ENCODE assay signal across 8 mouse cellular contexts in genomic region chr6:86526961-86527740, GRCm38 (mm10). TPM values are rescaled to one million over a fixed set of nuclear protein-coding genes. Genes with fewer than 3 reads are reported as not detected.
A peak's percentile ranks its signal among the peaks of the same experiment; 100 is the strongest.
DNase-seq lines count a peak whose midpoint lies in the region; ATAC-seq and TF ChIP-seq lines count a peak whose summit lies in the region.

No protein-coding gene starts in this region.

- ATAC-seq in forebrain, embryonic 15.5 days (replicated peaks) = peak; percentile 54
- peak; percentile 84 for ATAC-seq in hindbrain, postnatal 0 days
- peak; percentile 59 for ATAC-seq in liver, embryonic 14.5 days (ENCODE audit: insufficient read depth)

- peak overlapping the region; percentile 87 for H3K4me2 ChIP-seq in forebrain, embryonic 15.5 days (replicated peaks)
- peak overlapping the region; percentile 88 for H3K4me2 ChIP-seq in hindbrain, postnatal 0 days (ENCODE audit: low read depth, low read length)
- peak overlapping the region; percentile 87 for H3K4me2 ChIP-seq in liver, embryonic 14.5 days (ENCODE audit: low read depth)

- WGBS in forebrain, embryonic 15.5 days = 4% methylated on average over 49 of the region's 49 CpGs
- 3% methylated on average over 49 of the region's 49 CpGs for WGBS in hindbrain, postnatal 0 days
- WGBS in liver, embryonic 14.5 days (ENCODE audit: insufficient replicate concordance) = 5% methylated on average over 49 of the region's 49 CpGs

- H3K36me3 ChIP-seq in forebrain, embryonic 15.5 days = peaks cover 21% of the 10 kb centered on the region
- H3K36me3 ChIP-seq in hindbrain, postnatal 0 days (ENCODE audit: insufficient read depth, low read length) = peaks cover 7% of the 10 kb centered on the region; the same call in 1 of the 2 replicates
- peaks cover 18% of the 10 kb centered on the region for H3K36me3 ChIP-seq in liver, embryonic 14.5 days (replicated peaks; ENCODE audit: control insufficient read depth, insufficient read depth, low read depth)

- H3K9ac ChIP-seq in forebrain, embryonic 15.5 days (replicated peaks) = peak overlapping the region; percentile 90
- peak overlapping the region; percentile 96 for H3K9ac ChIP-seq in hindbrain, postnatal 0 days (replicated peaks; ENCODE audit: low read length)
- H3K9ac ChIP-seq in liver, embryonic 14.5 days (replicated peaks) = peak overlapping the region; percentile 96

- H3K4me1 ChIP-seq in bone marrow macrophage, adult 2 months (ENCODE audit: control insufficient read depth, insufficient read depth, low read length) = peaks cover 13% of the 10 kb centered on the region
- peaks cover 27% of the 10 kb centered on the region for H3K4me1 ChIP-seq in forebrain, embryonic 15.5 days
- H3K4me1 ChIP-seq in hindbrain, postnatal 0 days (ENCODE audit: insufficient read depth, low read length) = peaks cover 12% of the 10 kb centered on the region
- H3K4me1 ChIP-seq in liver, embryonic 14.5 days (replicated peaks; ENCODE audit: control insufficient read depth in 2 of 2, insufficient read depth in 2 of 2, low read length in 1 of 2) = peaks cover 14 to 15% of the 10 kb centered on the region in 2 experiments

- H3K9me3 ChIP-seq in forebrain, embryonic 15.5 days = no peaks in the 10 kb centered on the region
- no peaks in the 10 kb centered on the region for H3K9me3 ChIP-seq in hindbrain, postnatal 0 days (ENCODE audit: low read length)
- H3K9me3 ChIP-seq in liver, embryonic 14.5 days (ENCODE audit: control insufficient read depth, low read length) = no peaks in the 10 kb centered on the region

- 0 out of 2 replicates have a peak, but pooled peaks have one; percentile 55 for TF ChIP-seq POLR2A in bone marrow macrophage, adult 2 months (IDR thresholded peaks at IDR 0.05; ENCODE audit: borderline replicate concordance, low read depth, low read length)

- TF ChIP-seq CTCF in bone marrow macrophage, adult 2 months (IDR thresholded peaks at IDR 0.05; ENCODE audit: low read depth, low read length) = no peak
- no peak for TF ChIP-seq CTCF in hindbrain, postnatal 0 days (IDR thresholded peaks at IDR 0.05; ENCODE audit: low read depth)
- no peak; the same call in 1 of the 2 replicates for TF ChIP-seq CTCF in liver, embryonic 14.5 days (IDR thresholded peaks at IDR 0.05; ENCODE audit: low read depth)

- TF ChIP-seq EP300 in liver, embryonic 14.5 days (IDR thresholded peaks at IDR 0.05; ENCODE audit: low read depth) = 0 out of 2 replicates have a peak, but pooled peaks have one; percentile 25

- H3K27ac ChIP-seq in bone marrow macrophage, adult 2 months (ENCODE audit: insufficient read depth, low read depth, low read length) = peak overlapping the region; percentile 100
- peak overlapping the region; percentile 100 for H3K27ac ChIP-seq in forebrain, embryonic 15.5 days (replicated peaks)
- peak overlapping the region; percentile 100 for H3K27ac ChIP-seq in hindbrain, postnatal 0 days
- H3K27ac ChIP-seq in liver, embryonic 14.5 days = peak overlapping the region; percentile 93

- DNase-seq in kidney, adult 18-20 months = peak; percentile 92
- no peak for DNase-seq in kidney, adult 8-10 months
- DNase-seq in hindbrain, postnatal 0 days (ENCODE audit: low spot score) = peak; percentile 87
- peak; percentile 44 to 60 (median 48) for DNase-seq in liver, embryonic 14.5 days (ENCODE audit: low read depth in 3 of 3, low spot score in 3 of 3)
- DNase-seq in naive thymus-derived CD4-positive, alpha-beta T cell, adult 2 months (ENCODE audit: low read depth) = peak; percentile 93
- DNase-seq in thymus, adult 18-20 months = peak; percentile 67 to 69

- no peaks in the 10 kb centered on the region for H3K27me3 ChIP-seq in forebrain, embryonic 15.5 days
- no peaks in the 10 kb centered on the region for H3K27me3 ChIP-seq in hindbrain, postnatal 0 days (ENCODE audit: insufficient read depth, low read length)
- no peaks in the 10 kb centered on the region for H3K27me3 ChIP-seq in liver, embryonic 14.5 days (ENCODE audit: control insufficient read depth, insufficient read depth, low read length)

- peak overlapping the region; percentile 84 for H3K4me3 ChIP-seq in bone marrow macrophage, adult 2 months (ENCODE audit: insufficient read depth, low read length)
- peak overlapping the region; percentile 99 for H3K4me3 ChIP-seq in forebrain, embryonic 15.5 days
- peak overlapping the region; percentile 94 for H3K4me3 ChIP-seq in hindbrain, postnatal 0 days (ENCODE audit: low read length)
- peak overlapping the region; percentile 82 to 88 for H3K4me3 ChIP-seq in liver, embryonic 14.5 days (ENCODE audit: insufficient read depth in 1 of 2, low read depth in 2 of 2, low read length in 2 of 2)

RNA-seq across cellular contexts. Expression of gene Pcbp1, which starts 1.0 kb away (rescaled TPM):
- 177 and 185 TPM in 2 replicates for polyA plus RNA-seq in bone marrow macrophage, adult 2 months (2012; ENCODE audit: insufficient read depth, insufficient read length, missing spikeins)
- 409 and 412 TPM in 2 replicates for polyA plus RNA-seq in forebrain, embryonic 15.5 days (2015; fragmentation: Nextera tagmentation; extraction: Ambion mirVana)
- 61.7 and 71.3 TPM in 2 replicates for total RNA-seq in hindbrain, postnatal 0 days (2014; rRNA removed)
- polyA plus RNA-seq in hindbrain, postnatal 0 days (2015; fragmentation: Nextera tagmentation; extraction: Ambion mirVana) = 300 and 303 TPM in 2 replicates
- 124 and 136 TPM in 2 replicates for polyA plus RNA-seq in liver, embryonic 14.5 days (2012; rRNA removed)
- 188 and 220 TPM in 2 replicates for polyA plus RNA-seq in liver, embryonic 14.5 days (2014; fragmentation: Nextera tagmentation; extraction: Ambion mirVana)

Comparison
In these comparisons a context has a peak if more than half of its experiments do, and no peak if none do; other contexts are left out.
1. DNase-seq: peak in kidney, adult 18-20 months (single experiment), hindbrain, postnatal 0 days (single experiment), liver, embryonic 14.5 days (3 of 3), naive thymus-derived CD4-positive, alpha-beta T cell, adult 2 months (single experiment) and thymus, adult 18-20 months (2 of 2); none in kidney, adult 8-10 months (0 of 2).
2. Peak in every context shown above with its lines, with median percentiles within 50 percentile points of each other: H3K27ac ChIP-seq, H3K4me3 ChIP-seq, ATAC-seq, H3K4me2 ChIP-seq and H3K9ac ChIP-seq.